13 mouse cellular contexts compared by ENCODE assay signal in the genomic region with DNA sequence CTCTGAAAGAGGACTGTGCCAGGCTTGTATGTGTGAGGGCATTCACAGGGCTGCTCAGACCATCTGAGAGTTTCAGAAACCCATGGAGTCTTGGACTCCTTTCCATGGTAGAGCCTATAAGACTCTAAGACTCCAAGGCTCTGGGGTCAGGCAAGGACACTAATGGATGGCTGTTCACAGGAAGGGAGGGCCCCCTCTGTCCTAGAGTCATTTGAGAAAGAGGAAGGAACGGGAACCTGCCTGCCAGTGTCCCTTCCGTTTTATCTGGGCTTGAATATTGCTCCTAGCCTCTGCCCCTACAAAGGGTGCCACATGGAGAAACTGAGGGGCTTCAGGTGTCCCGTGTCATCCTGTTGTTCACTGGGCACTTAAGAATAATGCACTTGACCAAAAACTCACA. TPM values are rescaled to one million over a fixed set of nuclear protein-coding genes. Genes with fewer than 3 reads are reported as not detected.
A peak's percentile ranks its signal among the peaks of the same experiment; 100 is the strongest.
DNase-seq lines count a peak whose midpoint lies in the region; ATAC-seq and TF ChIP-seq lines count a peak whose summit lies in the region.
"Had no signal": no experiment of that assay in that cellular context is flagged by ENCODE, and none has a peak within 500 bp of the region (broad histone marks: within the 10 kb centered on the region; RNA-seq: fewer than 3 reads in every experiment).

No protein-coding gene starts in this region.

- H3K36me3 ChIP-seq in kidney, embryonic 15.5 days = no peaks in the 10 kb centered on the region
- H3K36me3 ChIP-seq in macrophage (ENCODE audit: inconsistent target) = peaks cover 67% of the 10 kb centered on the region
- H3K36me3 ChIP-seq: forebrain, embryonic 10.5 days; liver, embryonic 13.5 days had no signal

- H3K9ac ChIP-seq in kidney, embryonic 15.5 days = no peak overlapping the region
- H3K9ac ChIP-seq: liver, embryonic 13.5 days had no signal

- H3K4me2 ChIP-seq in kidney, embryonic 15.5 days = no peak overlapping the region
- H3K4me2 ChIP-seq: liver, embryonic 13.5 days had no signal

- H3K4me1 ChIP-seq in kidney, embryonic 15.5 days = no peaks in the 10 kb centered on the region
- peaks cover 12% of the 10 kb centered on the region for H3K4me1 ChIP-seq in brown adipose tissue, adult 24 weeks (ENCODE audit: control insufficient read depth, insufficient read depth, insufficient read length, low read length)
- H3K4me1 ChIP-seq: forebrain, embryonic 10.5 days; liver, embryonic 13.5 days had no signal

- no peaks in the 10 kb centered on the region for H3K9me3 ChIP-seq in kidney, embryonic 15.5 days (replicated peaks)
- H3K9me3 ChIP-seq: forebrain, embryonic 10.5 days; liver, embryonic 13.5 days had no signal

- ATAC-seq in kidney, embryonic 15.5 days (replicated peaks; ENCODE audit: low FRiP score) = no peak
- ATAC-seq: inflammation-experienced regulatory T-cells, adult 6 months had no signal

- no peak for TF ChIP-seq CTCF in gastrocnemius, adult 2 months (IDR thresholded peaks at IDR 0.05)

- H3K79me2 ChIP-seq in macrophage (ENCODE audit: inconsistent target) = peaks cover under 1% of the 10 kb centered on the region; the same call in 1 of the 2 replicates

- intact Hi-C loops in gastrocnemius, adult 2 months (cut with DNase I) = no loop called here

- no peak for DNase-seq in gastrocnemius, adult 2 months
- no peak for DNase-seq in gastrocnemius, postnatal 4 days (ENCODE audit: low spot score in 2 of 2)
- DNase-seq in kidney, postnatal 25 days = peak; percentile 31 to 59
- DNase-seq in thymus, adult 18-20 months = no peak
- no peak for DNase-seq in cerebellum, postnatal 14 days
- DNase-seq: cerebellum, adult 11-12 months; liver, embryonic 13.5 days; right cerebral cortex, postnatal 4 days had no signal

- no peaks in the 10 kb centered on the region for H3K27me3 ChIP-seq in kidney, embryonic 15.5 days
- H3K27me3 ChIP-seq: liver, embryonic 13.5 days had no signal

- H3K27ac ChIP-seq in gastrocnemius, adult 2 months = peak overlapping the region; percentile 63
- H3K27ac ChIP-seq in kidney, embryonic 15.5 days = no peak overlapping the region
- peak overlapping the region; percentile 36 for H3K27ac ChIP-seq in brown adipose tissue, adult 24 weeks (replicated peaks; ENCODE audit: low read depth, low read length)
- H3K27ac ChIP-seq in macrophage = peak overlapping the region; percentile 35; the same call in 1 of the 2 replicates
- H3K27ac ChIP-seq: forebrain, embryonic 10.5 days; liver, embryonic 13.5 days had no signal

- no peak overlapping the region for H3K4me3 ChIP-seq in gastrocnemius, adult 2 months
- H3K4me3 ChIP-seq in kidney, embryonic 15.5 days (replicated peaks) = no peak overlapping the region
- H3K4me3 ChIP-seq in brown adipose tissue, adult 24 weeks (ENCODE audit: insufficient read depth, low read depth, low read length) = no peak overlapping the region
- H3K4me3 ChIP-seq in macrophage (ENCODE audit: inconsistent target) = no peak overlapping the region
- H3K4me3 ChIP-seq: forebrain, embryonic 10.5 days; liver, embryonic 13.5 days had no signal

- WGBS in kidney, embryonic 15.5 days = 58% methylated on average over 3 of the region's 3 CpGs
- WGBS in macrophage (ENCODE audit: missing documents) = 3% methylated on average over 3 of the region's 3 CpGs

RNA-seq across cellular contexts. Expression of gene Nod1, which starts 38.5 kb away (rescaled TPM):
- total RNA-seq in gastrocnemius, adult 2 months (2021) = 1 to 10 TPM; 7.6 to 9.1 TPM
- total RNA-seq in gastrocnemius, postnatal 4 days (2021) = 1 to 10 TPM; 9.2 to 9.3 TPM
- polyA plus RNA-seq in kidney, embryonic 15.5 days (2015; fragmentation: Nextera tagmentation; extraction: Ambion mirVana) = 3.6 and 5.1 TPM in 2 replicates
- polyA plus RNA-seq in brown adipose tissue, adult 24 weeks (2012; ENCODE audit: insufficient read depth, insufficient read length, missing spikeins) = 6.7 and 7.0 TPM in 2 replicates
- 100 to 1,000 TPM in 18 of 26 experiments, 10 to 100 TPM in 8; 41.2 to 494 (median 195) TPM for total RNA-seq in macrophage (2018; cell fraction: chromatin; rRNA removed)
- 10 to 100 TPM; 15.7 to 74.6 (median 43.9) TPM for total RNA-seq in macrophage (2018; cell fraction: cytosol; rRNA removed)
- 100 to 1,000 TPM in 16 of 26 experiments, 10 to 100 TPM in 10; 34.5 to 340 (median 125) TPM for total RNA-seq in macrophage (2018; cell fraction: nucleus; rRNA removed)
- polyA plus RNA-seq in macrophage (2018) = 9.6 to 26.9 TPM (median 17.4 TPM) in 3 replicates

RNA-seq across cellular contexts. Expression of gene Ggct, which starts 58.9 kb away (rescaled TPM):
- 10 to 100 TPM in 1 of 2 experiments, 1 to 10 TPM in 1; 9.6 to 11.0 TPM for total RNA-seq in gastrocnemius, adult 2 months (2021)
- 1 to 10 TPM; 5.5 to 5.8 TPM for total RNA-seq in gastrocnemius, postnatal 4 days (2021)
- polyA plus RNA-seq in kidney, embryonic 15.5 days (2015; fragmentation: Nextera tagmentation; extraction: Ambion mirVana) = 8.8 and 9.0 TPM in 2 replicates
- 8.8 and 16.8 TPM in 2 replicates for polyA plus RNA-seq in brown adipose tissue, adult 24 weeks (2012; ENCODE audit: insufficient read depth, insufficient read length, missing spikeins)
- total RNA-seq in macrophage (2018; cell fraction: chromatin; rRNA removed) = 10 to 100 TPM in 23 of 26 experiments, 1 to 10 TPM in 3; 5.2 to 91.6 (median 26.1) TPM
- 10 to 100 TPM in 18 of 26 experiments, 1 to 10 TPM in 8; 2.5 to 32.0 (median 17.7) TPM for total RNA-seq in macrophage (2018; cell fraction: cytosol; rRNA removed)
- total RNA-seq in macrophage (2018; cell fraction: nucleus; rRNA removed) = 10 to 100 TPM in 23 of 26 experiments, 1 to 10 TPM in 3; 7.3 to 51.8 (median 24.8) TPM
- 6.4 to 8.4 TPM (median 8.1 TPM) in 3 replicates for polyA plus RNA-seq in macrophage (2018)

Comparison
In these comparisons a context has a peak if more than half of its experiments do, and no peak if none do; other contexts are left out.
1. DNase-seq: peak in kidney, postnatal 25 days (2 of 2); none in gastrocnemius, adult 2 months (single experiment), gastrocnemius, postnatal 4 days (0 of 2), thymus, adult 18-20 months (0 of 2) and cerebellum, postnatal 14 days (0 of 2).